Mouse (Mus musculus) forebrain, embryonic 11.5 days (tissue): ENCODE results near the gene Igfbp5. TPM values are rescaled to one million over a fixed set of nuclear protein-coding genes. Genes with fewer than 3 reads are reported as not detected.

Experiments used
- polyA plus RNA-seq: library from polyadenylated mRNA; unstranded; fragments of >200 nt; fragmentation: Nextera tagmentation; extraction: Ambion mirVana; gene quantifications from 2 replicates; pipeline ENCODE4 v1.2.1, GENCODE M21; 2014

The Igfbp5 gene
- polyA plus RNA-seq, 1 experiment from 2014 or later = 35.7 TPM

Other genes with a start within 250 kb of the Igfbp5 start
- gene Ankar, start 174.3 kb downstream of the Igfbp5 start, polyA plus RNA-seq = not detected in 2 replicates
- gene Rpl37a, start 163.6 kb downstream of the Igfbp5 start, polyA plus RNA-seq = 1,332 and 1,456 TPM in 2 replicates
- gene Igfbp2, start 50.4 kb downstream of the Igfbp5 start, polyA plus RNA-seq = 708 and 809 TPM in 2 replicates
- not detected in 2 replicates for gene Tnp1, start 141.0 kb upstream of the Igfbp5 start, polyA plus RNA-seq